Mouse (Mus musculus) monocyte, adult 2 months (primary cell): ENCODE measurements around the gene Metap1.

Source experiments
- DNase-seq, 2 experiments: peaks; one replicate each; pipeline ENCODE4 v3.0.0; 2022; ENCODE audit warnings: low spot score in 2 of 2, low read depth in 1 of 2

Metap1 gene

DNA sequence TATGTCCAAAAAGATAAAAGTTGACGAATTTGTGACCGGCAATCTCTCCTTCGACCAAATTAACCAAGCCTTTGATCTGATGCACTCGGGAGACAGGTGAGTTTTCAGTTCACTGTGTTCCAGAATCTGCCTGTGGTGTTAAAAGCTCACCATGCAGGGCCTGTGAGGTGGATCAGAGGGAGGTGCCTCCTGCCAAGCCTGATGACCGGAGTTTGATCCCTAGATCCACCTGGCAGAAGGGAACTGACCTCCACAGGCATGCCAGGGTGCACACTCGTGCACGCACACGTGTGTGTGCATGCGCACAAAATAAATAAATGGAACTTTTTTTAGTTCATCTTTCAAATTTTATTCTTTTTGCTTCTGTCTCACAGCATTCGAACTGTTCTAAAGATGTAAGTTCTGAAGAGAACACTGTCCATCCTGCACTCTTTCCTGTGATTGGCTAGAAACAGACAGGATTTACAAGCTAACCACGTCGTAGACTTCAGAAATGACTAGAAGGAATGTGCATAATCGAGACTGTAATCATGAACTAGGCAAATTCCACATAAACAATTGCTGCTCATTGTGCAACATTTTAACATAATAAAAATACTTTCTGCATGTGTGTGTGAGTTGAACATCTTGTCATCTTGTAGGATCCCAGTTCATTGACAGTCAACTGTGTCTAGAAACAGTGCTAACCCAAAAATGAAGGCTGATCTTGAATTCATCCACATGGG is 34.4 kb downstream of the Metap1 start:
- no peak for DNase-seq

- DNase-seq, result no peak
These were observed 35.1 kb downstream of the Metap1 start for GRCm38 (mm10) chr3:138454234-138454633.

DNA sequence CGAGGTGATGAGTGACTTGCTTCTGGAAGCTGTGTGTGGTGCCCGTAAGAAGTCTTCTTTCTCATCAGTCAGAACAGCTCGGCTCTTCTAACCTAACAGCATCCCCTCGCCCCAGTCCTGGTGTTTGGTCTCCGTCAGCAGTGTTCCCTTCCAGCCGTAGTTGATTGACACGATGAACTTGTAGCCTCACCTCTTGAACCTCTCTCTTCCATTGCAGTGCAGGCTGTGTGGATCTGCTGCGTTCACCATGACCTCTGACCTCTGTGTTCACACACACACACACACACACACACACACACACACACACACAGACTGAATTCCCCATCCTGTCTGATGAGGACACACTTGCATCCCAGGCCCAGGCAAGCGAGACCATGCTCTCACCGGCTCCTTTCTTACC is 37.1 kb downstream of the Metap1 start:
- DNase-seq, result no peak

GRCm38 (mm10) chr3:138448077-138448860 is 41.0 kb downstream of the Metap1 start:
- DNase-seq, result no peak

GRCm38 (mm10) chr3:138443465-138443771 is 45.9 kb downstream of the Metap1 start:
- no peak for DNase-seq

DNA sequence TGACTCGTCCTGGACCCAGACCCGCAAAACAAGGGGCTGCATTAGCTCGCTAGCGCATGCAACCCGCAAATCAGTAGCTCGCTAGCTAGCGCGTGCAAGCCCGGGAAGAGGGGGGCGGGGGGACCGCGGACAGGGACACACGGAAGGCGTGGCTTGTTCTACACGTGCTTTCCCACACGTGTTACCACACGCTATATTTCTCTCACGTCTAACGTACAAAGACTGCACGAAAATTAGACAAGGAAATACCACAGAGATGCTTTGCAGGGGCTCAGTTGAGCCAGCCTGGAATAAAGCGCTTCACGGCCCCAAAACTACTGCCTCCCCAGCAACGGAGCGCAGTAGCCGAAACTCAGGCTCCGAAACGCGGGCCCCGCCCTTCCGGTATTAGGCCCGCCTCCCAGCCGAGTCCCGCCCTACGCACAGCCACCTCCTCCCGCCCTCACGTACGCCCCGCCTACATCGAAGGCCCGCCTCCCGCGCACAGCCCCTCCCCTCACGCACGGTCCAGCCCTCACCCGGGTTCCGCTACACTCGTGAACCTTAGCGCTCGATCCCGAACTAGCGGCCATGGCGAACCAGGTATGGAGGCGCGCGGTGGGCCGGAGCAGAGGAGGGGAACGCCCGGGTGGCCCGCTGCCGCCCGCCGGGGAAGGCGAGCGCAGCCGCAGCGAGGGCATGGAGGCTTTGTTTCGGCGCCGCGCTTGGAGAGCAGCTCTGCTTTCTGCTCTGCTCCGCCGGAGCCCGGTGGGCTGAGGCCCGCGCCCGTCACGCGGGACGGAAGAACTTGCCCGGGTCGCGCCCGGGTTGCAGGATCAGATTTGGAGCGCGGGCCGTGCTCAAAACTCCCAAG is 46.5 kb downstream of the Metap1 start, which contains the start of gene Adh5:
Gene Adh5, plus strand, starts transcription at position 482 of the 853 bp plus-strand sequence.
- DNase-seq, result peak; percentile 70 to 86

- DNase-seq, result no peak
These were observed 47.1 kb downstream of the Metap1 start for GRCm38 (mm10) chr3:138442203-138442602.

GRCm38 (mm10) chr3:138438716-138439115 is 50.6 kb downstream of the Metap1 start:
- DNase-seq, result no peak

- no peak for DNase-seq
These were observed 57.5 kb downstream of the Metap1 start for GRCm38 (mm10) chr3:138431835-138432234.

- DNase-seq, result no peak
These were observed 58.8 kb downstream of the Metap1 start for GRCm38 (mm10) chr3:138430360-138430976.

DNA sequence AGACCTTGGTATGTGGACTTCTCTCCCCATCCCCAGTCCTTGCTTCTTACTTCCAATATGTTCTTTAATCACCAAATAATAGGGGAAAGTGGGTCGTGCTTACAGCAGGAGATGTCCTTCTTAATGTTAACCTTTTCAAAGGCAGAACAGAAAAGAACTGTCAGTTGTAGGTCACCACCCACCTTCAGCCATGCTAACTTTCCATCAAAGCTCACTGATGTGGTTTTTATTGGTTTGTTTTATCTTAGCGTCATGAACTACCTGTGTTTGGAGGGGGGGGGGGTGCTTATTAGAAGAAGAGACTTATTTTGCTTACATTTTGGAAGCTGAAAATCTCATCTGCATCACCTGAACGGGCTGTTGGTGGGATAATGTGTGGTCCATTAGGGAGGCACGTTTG is 65.1 kb downstream of the Metap1 start:
- no peak for DNase-seq

- DNase-seq, result no peak
These were observed 65.7 kb downstream of the Metap1 start for GRCm38 (mm10) chr3:138423664-138424063.

GRCm38 (mm10) chr3:138420385-138420784 is 68.9 kb downstream of the Metap1 start:
- no peak for DNase-seq

GRCm38 (mm10) chr3:138419369-138419768 is 69.9 kb downstream of the Metap1 start:
- no peak for DNase-seq

DNA sequence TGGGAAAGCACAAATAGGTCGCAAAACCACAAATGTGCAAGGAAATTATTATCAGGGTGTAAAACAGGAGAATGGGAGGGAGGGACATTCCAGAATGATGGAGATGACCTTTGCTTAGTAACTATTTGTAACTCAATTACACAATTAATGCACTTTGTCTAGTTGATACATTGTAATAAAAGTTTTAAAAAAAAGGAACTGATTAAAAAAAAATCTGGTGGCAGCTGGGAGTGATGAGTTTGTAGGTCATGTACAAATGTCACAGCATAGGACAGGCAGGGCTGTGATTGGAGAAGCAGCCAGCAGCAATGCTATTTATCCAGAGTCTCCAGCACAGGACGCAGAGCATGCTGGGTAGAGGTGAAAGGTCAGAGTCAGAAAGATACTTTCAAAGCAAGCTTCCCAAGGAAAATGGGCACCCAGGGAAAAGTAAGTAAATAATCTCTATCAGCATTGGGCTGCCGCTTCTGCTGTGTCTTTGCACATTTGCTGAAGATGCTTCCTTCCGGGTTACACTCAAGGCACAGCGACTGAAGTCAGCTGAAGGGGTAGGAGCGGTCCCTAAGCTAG is 74.1 kb downstream of the Metap1 start, which contains the start of gene Adh4:
Gene Adh4, plus strand, starts transcription at position 346 of the 570 bp plus-strand sequence.
- no peak for DNase-seq

DNA sequence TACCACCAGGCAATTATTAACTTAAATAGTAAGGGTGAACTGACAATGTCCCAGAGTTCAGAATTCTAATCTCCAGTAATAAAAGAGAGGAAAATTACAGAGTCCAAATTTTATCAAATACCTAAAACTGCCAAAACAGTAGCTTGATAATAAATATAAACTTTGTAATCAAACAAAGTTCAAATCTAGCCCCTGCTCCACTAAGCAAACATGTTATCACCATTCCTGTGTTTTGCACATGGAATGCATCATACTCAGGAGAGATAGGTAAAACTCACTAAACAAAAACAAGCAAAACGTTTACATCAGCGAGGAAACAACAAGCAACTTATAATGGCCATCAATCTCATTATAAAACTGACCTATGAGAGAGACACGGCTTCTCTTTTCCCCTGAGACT is 79.1 kb downstream of the Metap1 start:
- no peak for DNase-seq

DNA sequence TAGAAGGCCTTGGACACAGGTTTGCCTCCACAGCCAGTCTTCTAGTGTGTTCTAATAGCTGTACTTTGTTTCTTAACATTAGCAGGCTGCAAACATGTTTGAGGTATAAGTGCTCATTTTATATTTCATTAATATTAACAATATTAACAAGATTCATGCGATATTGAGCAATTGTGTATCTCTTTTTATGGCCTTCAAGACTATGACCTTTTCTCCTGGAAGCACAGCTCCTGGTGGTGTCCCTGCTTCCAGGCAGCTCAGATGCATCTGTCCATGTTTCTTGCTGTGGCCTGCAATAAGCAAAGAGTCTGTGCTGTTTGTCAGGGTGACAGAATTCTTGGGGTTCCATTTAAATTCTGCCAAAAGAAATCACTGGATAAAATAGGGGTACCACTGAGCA is 79.7 kb downstream of the Metap1 start:
- DNase-seq, result no peak
